Mouse (Mus musculus) lung, embryonic 14.5 days (tissue): Measurements from ENCODE around the gene Ctdsp1. TPM values are rescaled to one million over a fixed set of nuclear protein-coding genes. Genes with fewer than 3 reads are reported as not detected.

Source experiments
- ATAC-seq: fragments of 200-750 bp; cut with Nextera tagmentation; 2 replicates; pipeline ENCODE4 v1.8.0; 2017; ENCODE audit warnings: mild to moderate bottlenecking, moderate TSS enrichment, moderate library complexity; ENCODE audit not compliant: insufficient read depth
- DNase-seq: peaks from one replicate; pipeline ENCODE4 v3.0.0-alpha.2; 2015
- H3K27ac ChIP-seq: fragments of 300-500 bp; sonication (generic); 2 replicates; pipeline ENCODE4 v1.5.1; 2014; ENCODE audit warnings: low read depth, mild to moderate bottlenecking, moderate library complexity
- H3K27me3 ChIP-seq: fragments of 300-500 bp; sonication (generic); 2 replicates; pipeline ENCODE4 v1.6.1; 2014; ENCODE audit warnings: low read length, control low read depth; ENCODE audit not compliant: insufficient read depth
- H3K36me3 ChIP-seq: fragments of 300-500 bp; sonication (generic); 2 replicates; pipeline ENCODE4 v1.6.1; 2014; ENCODE audit warnings: control low read depth; ENCODE audit not compliant: insufficient read depth
- H3K4me1 ChIP-seq: fragments of 300-500 bp; sonication (generic); 2 replicates; pipeline ENCODE4 v1.6.1; 2014; ENCODE audit warnings: antibody characterized with exemption, control low read depth; ENCODE audit not compliant: insufficient read depth
- H3K4me2 ChIP-seq: fragments of 300-500 bp; sonication (generic); 2 replicates; pipeline ENCODE4 v1.6.1; 2014; ENCODE audit warnings: mild to moderate bottlenecking
- H3K4me3 ChIP-seq: fragments of 300-500 bp; sonication (generic); 2 replicates; pipeline ENCODE4 v1.5.1; 2014; ENCODE audit warnings: low read depth, low read length
- H3K9ac ChIP-seq: fragments of 300-500 bp; sonication (generic); 2 replicates; pipeline ENCODE4 v1.6.1; 2014
- H3K9me3 ChIP-seq: fragments of 300-500 bp; sonication (generic); 2 replicates; pipeline ENCODE4 v1.6.1; 2016; ENCODE audit warnings: low read depth, low read length, control low read depth
- CTCF ChIP-seq: IDR thresholded peaks from 2 replicates; pipeline ENCODE4 v1.5.1; 2016; ENCODE audit warnings: antibody characterized with exemption, low read depth
- WGBS: fragments of 180-500 bp; shearing (Covaris S2); extraction: QIAGEN DNeasy Blood & Tissue Kit; methylation state at CpG from one replicate; pipeline ENCODE4 v1.1.7; 2014; 5-methylcytosine and 5-hydroxymethylcytosine counted together
- polyA plus RNA-seq: library from polyadenylated mRNA; unstranded; fragments of >200 nt; fragmentation: Nextera tagmentation; extraction: Ambion mirVana; gene quantifications from 2 replicates; pipeline ENCODE4 v1.2.1, GENCODE M21; 2014

Gene Ctdsp1
- polyA plus RNA-seq, 1 experiment from 2014 or later = 102 TPM

GRCm38 (mm10) chr1:74352532-74353096, 38.7 kb upstream of the Ctdsp1 start:
- H3K9me3 ChIP-seq = no peaks in the 10 kb centered on the region
- 74% methylated on average over 5 of the region's 5 CpGs for WGBS
- no peak for ATAC-seq
- H3K4me1 ChIP-seq = no peaks in the 10 kb centered on the region
- no peak for TF ChIP-seq CTCF
- H3K27ac ChIP-seq = no peak overlapping the region
- peaks cover 19% of the 10 kb centered on the region; the same call in 1 of the 2 replicates for H3K36me3 ChIP-seq
- H3K4me2 ChIP-seq = no peak overlapping the region
- no peak overlapping the region for H3K4me3 ChIP-seq
- DNase-seq = no peak
- no peak overlapping the region for H3K9ac ChIP-seq
- no peaks in the 10 kb centered on the region for H3K27me3 ChIP-seq

GRCm38 (mm10) chr1:74353453-74354229, 37.7 kb upstream of the Ctdsp1 start:
- DNase-seq = no peak
- ATAC-seq = no peak
- Histone ChIP-seq H3K9me3 (no peaks in the 10 kb centered on the region), H3K4me3 (no peak overlapping the region), H3K27ac (no peak overlapping the region), H3K36me3 (peaks cover 17% of the 10 kb centered on the region; the same call in 1 of the 2 replicates), H3K4me1 (no peaks in the 10 kb centered on the region), H3K4me2 (no peak overlapping the region), H3K9ac (no peak overlapping the region), H3K27me3 (no peaks in the 10 kb centered on the region)
- no peak for TF ChIP-seq CTCF
- 85% methylated on average over 9 of the region's 9 CpGs for WGBS

GRCm38 (mm10) chr1:74357531-74357930, 33.8 kb upstream of the Ctdsp1 start:
- Histone ChIP-seq H3K4me3 (no peak overlapping the region), H3K4me2 (no peak overlapping the region), H3K36me3 (0 out of 2 replicates have a peak, but pooled peaks cover 1% of the 10 kb centered on the region), H3K4me1 (no peaks in the 10 kb centered on the region), H3K27ac (no peak overlapping the region), H3K9ac (no peak overlapping the region), H3K9me3 (no peaks in the 10 kb centered on the region), H3K27me3 (no peaks in the 10 kb centered on the region)
- no peak for ATAC-seq
- no peak for TF ChIP-seq CTCF
- DNase-seq = no peak

GRCm38 (mm10) chr1:74359952-74360517, 31.3 kb upstream of the Ctdsp1 start:
- ATAC-seq = no peak
- no peak for TF ChIP-seq CTCF

GRCm38 (mm10) chr1:74361812-74362211, 29.5 kb upstream of the Ctdsp1 start, which contains the start of gene Catip:
Gene Catip (plus strand): TSS chr1:74362108.
- Histone ChIP-seq H3K36me3 (no peaks in the 10 kb centered on the region), H3K4me2 (0 out of 2 replicates have a peak within 1 kb of the TSS, but pooled peaks have one; percentile 4), H3K4me3 (no peak within 1 kb of the TSS), H3K9ac (no peak within 1 kb of the TSS), H3K9me3 (no peaks in the 10 kb centered on the region), H3K4me1 (no peaks in the 10 kb centered on the region), H3K27me3 (no peaks in the 10 kb centered on the region), H3K27ac (no peak within 1 kb of the TSS)
- 2% methylated on average over 2 of the region's 2 CpGs for whole genome bisulfite sequencing
- TF ChIP-seq CTCF = peak; percentile 88
- ATAC-seq (peak; percentile 80), DNase-seq (peak; percentile 97)

More at GRCm38 (mm10) chr1:74359952-74360517, 31.3 kb upstream of the Ctdsp1 start:
- Histone ChIP-seq H3K9me3 (no peaks in the 10 kb centered on the region), H3K9ac (no peak overlapping the region), H3K4me3 (no peak overlapping the region), H3K27me3 (no peaks in the 10 kb centered on the region), H3K4me2 (no peak overlapping the region), H3K36me3 (no peaks in the 10 kb centered on the region), H3K4me1 (no peaks in the 10 kb centered on the region), H3K27ac (no peak overlapping the region)
- DNase-seq = no peak
- 83% methylated on average over 5 of the region's 5 CpGs for WGBS

- no peak for DNase-seq
- Histone ChIP-seq H3K27me3 (no peaks in the 10 kb centered on the region), H3K4me1 (0 out of 2 replicates have a peak, but pooled peaks cover under 1% of the 10 kb centered on the region), H3K9me3 (no peaks in the 10 kb centered on the region), H3K27ac (no peak overlapping the region), H3K9ac (no peak overlapping the region), H3K4me3 (no peak overlapping the region), H3K4me2 (0 out of 2 replicates have a peak overlapping the region, but pooled peaks have one; percentile 4), H3K36me3 (no peaks in the 10 kb centered on the region)
- WGBS = 50% methylated on average over 17 of the region's 17 CpGs
- ATAC-seq = peak; percentile 52
- TF ChIP-seq CTCF = no peak
Measured at GRCm38 (mm10) chr1:74362325-74363229, 28.7 kb upstream of the Ctdsp1 start.
